Mouse (Mus musculus) MEL (cell line): ENCODE results near the gene Prkcg. TPM values are rescaled to one million over a fixed set of nuclear protein-coding genes. Genes with fewer than 3 reads are reported as not detected.

Experiments used
- DNase-seq: peaks from one replicate; pipeline ENCODE4 v3.0.0; 2011; ENCODE audit warnings: low read depth, low spot score
- H3K27ac ChIP-seq: 2 replicates; pipeline ENCODE4 v1.5.1; 2012; ENCODE audit warnings: low read depth, mild to moderate bottlenecking, control low read depth, low read length, moderate library complexity; ENCODE audit not compliant: control insufficient read depth
- H3K27me3 ChIP-seq, 2 experiments: fragments of 150-350 bp in 1 of 2; sonication (generic) in 1 of 2; 2 replicates each; pipeline ENCODE4 v1.6.1; 2012; ENCODE audit warnings: low read length in 2 of 2, mild to moderate bottlenecking in 2 of 2, improper control_type of control experiment in 1 of 2, moderate library complexity in 1 of 2; ENCODE audit not compliant: insufficient read depth in 2 of 2, control insufficient read depth in 1 of 2
- H3K36me3 ChIP-seq, 2 experiments: 2 replicates each; pipeline ENCODE4 v1.6.1; 2012 to 2014; ENCODE audit warnings: low read length in 2 of 2, improper control_type of control experiment in 1 of 2, inconsistent platforms in 1 of 2, mild to moderate bottlenecking in 1 of 2; ENCODE audit not compliant: insufficient read depth in 2 of 2, control insufficient read depth in 1 of 2
- H3K4me1 ChIP-seq, 2 experiments: fragments of 150-350 bp in 1 of 2; sonication (generic) in 1 of 2; 2 replicates each; pipeline ENCODE4 v1.6.1; 2012; ENCODE audit warnings: low read length in 2 of 2, improper control_type of control experiment in 1 of 2, mild to moderate bottlenecking in 1 of 2; ENCODE audit not compliant: insufficient read depth in 2 of 2, control insufficient read depth in 1 of 2
- H3K4me3 ChIP-seq, 2 experiments: fragments of 150-350 bp in 1 of 2; sonication (generic) in 1 of 2; 2 replicates each; pipeline ENCODE4 v1.5.1; 2012; ENCODE audit warnings: low read depth in 2 of 2, low read length in 2 of 2, mild to moderate bottlenecking in 2 of 2, moderate library complexity in 2 of 2, control low read depth in 1 of 2, improper control_type of control experiment in 1 of 2; ENCODE audit not compliant: control insufficient read depth in 1 of 2, insufficient read depth in 1 of 2
- H3K79me2 ChIP-seq: 2 replicates; pipeline ENCODE4 v1.6.1; 2012; ENCODE audit warnings: mild to moderate bottlenecking, low read length, moderate library complexity; ENCODE audit not compliant: control insufficient read depth, poor library complexity, insufficient read depth
- H3K9ac ChIP-seq: 2 replicates; pipeline ENCODE4 v1.6.1; 2012; ENCODE audit warnings: low read depth, mild to moderate bottlenecking, control low read depth, low read length, moderate library complexity; ENCODE audit not compliant: control insufficient read depth, poor library complexity, severe bottlenecking
- H3K9me3 ChIP-seq: fragments of 150-350 bp; sonication (generic); replicated peaks from 2 replicates; pipeline ENCODE4 v1.6.1; 2012; ENCODE audit warnings: mild to moderate bottlenecking, low read length, improper control_type of control experiment, moderate library complexity; ENCODE audit not compliant: insufficient read depth
- CTCF ChIP-seq, 3 experiments: IDR thresholded peaks in 2 of 3; conservative IDR thresholded peaks in 1 of 3; 2 replicates each; pipeline ENCODE4 v1.5.1; 2011 to 2012; ENCODE audit warnings: low read length in 3 of 3, low read depth in 2 of 3, mild to moderate bottlenecking in 2 of 3, improper control_type of control experiment in 1 of 3, inconsistent platforms in 1 of 3, mixed read lengths in 1 of 3, moderate library complexity in 1 of 3; ENCODE audit not compliant: control insufficient read depth in 1 of 3, insufficient read depth in 1 of 3, poor library complexity in 1 of 3, severe bottlenecking in 1 of 3
- ELF1 ChIP-seq: IDR thresholded peaks from 2 replicates; pipeline ENCODE4 v1.6.1; 2014; ENCODE audit warnings: low read depth, mild to moderate bottlenecking, inconsistent platforms, low read length, improper control_type of control experiment, moderate library complexity
- HCFC1 ChIP-seq: IDR thresholded peaks from 2 replicates; pipeline ENCODE4 v1.6.1; 2012; ENCODE audit warnings: low read depth, mild to moderate bottlenecking, inconsistent platforms, low read length, improper control_type of control experiment, moderate library complexity
- JUND ChIP-seq: IDR thresholded peaks from 2 replicates; pipeline ENCODE4 v1.6.1; 2011; ENCODE audit warnings: low read depth, mild to moderate bottlenecking, improper control_type of control experiment, low read length
- MAFK ChIP-seq: IDR thresholded peaks from 2 replicates; pipeline ENCODE4 v1.6.1; 2011; ENCODE audit warnings: low read depth, mild to moderate bottlenecking, low read length, improper control_type of control experiment, borderline replicate concordance
- MEF2A ChIP-seq: IDR thresholded peaks from 2 replicates; pipeline ENCODE4 v1.6.1; 2014; ENCODE audit warnings: low read depth, mild to moderate bottlenecking, inconsistent platforms, low read length, improper control_type of control experiment; ENCODE audit not compliant: poor library complexity, insufficient replicate concordance, severe bottlenecking; ENCODE audit errors: extremely low read depth
- MXI1 ChIP-seq: IDR thresholded peaks from 2 replicates; pipeline ENCODE4 v1.6.1; 2011; ENCODE audit warnings: mild to moderate bottlenecking, low read depth, low read length, improper control_type of control experiment
- MYC ChIP-seq: IDR thresholded peaks from 2 replicates; pipeline ENCODE4 v1.6.1; 2011; ENCODE audit warnings: low read depth, mild to moderate bottlenecking, low read length, improper control_type of control experiment, moderate library complexity
- POLR2A ChIP-seq, 2 experiments: IDR thresholded peaks; 2 replicates each; pipeline ENCODE4 v1.6.1; 2011 to 2012; ENCODE audit warnings: low read length in 2 of 2, mild to moderate bottlenecking in 2 of 2, control low read depth in 1 of 2, improper control_type of control experiment in 1 of 2, low read depth in 1 of 2, moderate library complexity in 1 of 2; ENCODE audit not compliant: control insufficient read depth in 1 of 2, insufficient read depth in 1 of 2, poor library complexity in 1 of 2
- SIN3A ChIP-seq: IDR thresholded peaks from 2 replicates; pipeline ENCODE4 v1.6.1; 2012; ENCODE audit warnings: low read length, improper control_type of control experiment, inconsistent platforms
- SMC3 ChIP-seq: IDR thresholded peaks from 2 replicates; pipeline ENCODE4 v1.6.1; 2011; ENCODE audit warnings: low read depth, low read length, improper control_type of control experiment
- TCF12 ChIP-seq: IDR thresholded peaks from 2 replicates; pipeline ENCODE4 v1.6.1; 2014; ENCODE audit warnings: low read depth, mild to moderate bottlenecking, inconsistent platforms, low read length, improper control_type of control experiment, moderate library complexity
- USF2 ChIP-seq, 2 experiments: IDR thresholded peaks; 2 replicates each; pipeline ENCODE4 v1.6.1; 2011 to 2012; ENCODE audit warnings: improper control_type of control experiment in 2 of 2, low read length in 2 of 2, borderline replicate concordance in 1 of 2, inconsistent platforms in 1 of 2, low read depth in 1 of 2, mild to moderate bottlenecking in 1 of 2; ENCODE audit not compliant: insufficient read depth in 1 of 2
- ZMIZ1 ChIP-seq: IDR thresholded peaks from 2 replicates; pipeline ENCODE4 v1.6.1; 2012; ENCODE audit warnings: low read depth, mild to moderate bottlenecking, inconsistent platforms, low read length, improper control_type of control experiment, moderate library complexity
- ZNF384 ChIP-seq: IDR thresholded peaks from 2 replicates; pipeline ENCODE4 v1.6.1; 2012; ENCODE audit warnings: low read depth, mild to moderate bottlenecking, inconsistent platforms, low read length, improper control_type of control experiment
- polyA plus RNA-seq, 2 experiments: library from polyadenylated mRNA; stranded (reverse) in 1 of 2; unstranded in 1 of 2; fragments of >175 nt in 1 of 2; fragments of >200 nt in 1 of 2; gene quantifications; 2 replicates each; pipeline versions ENCODE4 v1.2.1 to v1.2.4; 2012; ENCODE audit warnings: low replicate concordance in 2 of 2, low read depth in 1 of 2; ENCODE audit not compliant: insufficient read length in 2 of 2, insufficient read depth in 1 of 2, missing spikeins in 1 of 2
- total RNA-seq: library from RNA; depleted of rRNA; stranded (reverse); fragments of 300-350 nt; gene quantifications from 2 replicates; pipeline ENCODE4 v1.2.3, GENCODE M21; 2012

The Prkcg gene
- total and polyA plus RNA-seq, 3 experiments: 0.10 TPM; not detected in 2

- no peak for DNase-seq
- TF ChIP-seq JUND (no peak), CTCF (IDR thresholded peaks at IDR 0.05 in 2 of 3, conservative IDR thresholded peaks at IDR 0.05 in 1 of 3; ENCODE audit: control insufficient read depth in 1 of 3, insufficient read depth in 1 of 3, low read depth in 2 of 3, low read length in 3 of 3, poor library complexity in 1 of 3, severe bottlenecking in 1 of 3) (peak in 1 of 3 experiments; percentile 16; a peak in 1 of 6 replicates)
- peaks cover 0 to 3% of the 10 kb centered on the region in 2 experiments; a peak in 2 of 4 replicates for H3K27me3 ChIP-seq
- no peaks in the 10 kb centered on the region for H3K4me1 ChIP-seq
- no peaks in the 10 kb centered on the region for H3K36me3 ChIP-seq
- H3K27ac ChIP-seq: no peak overlapping the region
- H3K4me3 ChIP-seq: no peak overlapping the region
- H3K79me2 ChIP-seq: no peaks in the 10 kb centered on the region
- no peaks in the 10 kb centered on the region for H3K9me3 ChIP-seq
- H3K9ac ChIP-seq: no peak overlapping the region
These were observed 47.4 kb downstream of the Prkcg start for GRCm38 (mm10) chr7:3336412-3336811.

GRCm38 (mm10) chr7:3338286-3338935, 49.4 kb downstream of the Prkcg start:
- H3K27me3 ChIP-seq: peaks cover 0 to 3% of the 10 kb centered on the region in 2 experiments; a peak in 2 of 4 replicates
- no peaks in the 10 kb centered on the region for H3K9me3 ChIP-seq
- no peak overlapping the region for H3K27ac ChIP-seq
- H3K4me3 ChIP-seq: no peak overlapping the region
- no peaks in the 10 kb centered on the region for H3K36me3 ChIP-seq
- no peaks in the 10 kb centered on the region for H3K4me1 ChIP-seq
- TF ChIP-seq MEF2A: no peak
- no peak for TF ChIP-seq SIN3A
- H3K79me2 ChIP-seq: no peaks in the 10 kb centered on the region
- no peak for DNase-seq
- no peak overlapping the region for H3K9ac ChIP-seq

- H3K4me3 ChIP-seq: no peak overlapping the region
- DNase-seq: no peak
- H3K27me3 ChIP-seq: peaks cover 0 to 3% of the 10 kb centered on the region in 2 experiments; a peak in 2 of 4 replicates
- no peak overlapping the region for H3K27ac ChIP-seq
- no peaks in the 10 kb centered on the region for H3K4me1 ChIP-seq
- H3K79me2 ChIP-seq: no peaks in the 10 kb centered on the region
- TF ChIP-seq MAFK (no peak), MXI1 (no peak), MYC (no peak), JUND (no peak), USF2 (IDR thresholded peaks at IDR 0.05; ENCODE audit: borderline replicate concordance in 1 of 2, insufficient read depth in 1 of 2, low read depth in 1 of 2, low read length in 2 of 2) (no peak), ELF1 (no peak), POLR2A (IDR thresholded peaks at IDR 0.05; ENCODE audit: control insufficient read depth in 1 of 2, insufficient read depth in 1 of 2, low read depth in 1 of 2, low read length in 2 of 2, poor library complexity in 1 of 2) (no peak), SMC3 (no peak), HCFC1 (no peak), ZNF384 (no peak), TCF12 (no peak), ZMIZ1 (no peak)
- TF ChIP-seq, all 39 proteins: peak for 0
- no peak overlapping the region for H3K9ac ChIP-seq
- H3K9me3 ChIP-seq: no peaks in the 10 kb centered on the region
- H3K36me3 ChIP-seq: no peaks in the 10 kb centered on the region
These were observed 50.0 kb downstream of the Prkcg start for GRCm38 (mm10) chr7:3339010-3339409.
